Mouse (Mus musculus): ENCODE results near the gene Pkmyt1. TPM values are rescaled to one million over a fixed set of nuclear protein-coding genes. Genes with fewer than 3 reads are reported as not detected.

Gene Pkmyt1
- total and polyA plus RNA-seq, 3 experiments = 2.8 to 21.8 (median 2.9) TPM

GRCm38 (mm10) chr17:23721886-23722285 is 4.2 kb upstream of the Pkmyt1 start:
- peak; percentile 81 for DNase-seq

GRCm38 (mm10) chr17:23722376-23723125 is 3.6 kb upstream of the Pkmyt1 start, which contains the start of gene 1520401A03Rik:
TSS of gene 1520401A03Rik (minus strand) at chr17:23722783.
- peak; percentile 66 for DNase-seq

GRCm38 (mm10) chr17:23725477-23725876 is 659 bp upstream of the Pkmyt1 start:
- DNase-seq = no peak

- DNase-seq = peak; percentile 87
Observed at GRCm38 (mm10) chr17:23726758-23727142, 614 bp downstream of the Pkmyt1 start.

GRCm38 (mm10) chr17:23730441-23730840 is 4.3 kb downstream of the Pkmyt1 start:
- no peak for DNase-seq

- no peak for DNase-seq
Observed at GRCm38 (mm10) chr17:23734341-23734740, 8.2 kb downstream of the Pkmyt1 start.

- no peak for DNase-seq
Observed at GRCm38 (mm10) chr17:23737493-23738445, 11.6 kb downstream of the Pkmyt1 start.

- DNase-seq = no peak
Observed at GRCm38 (mm10) chr17:23738836-23739201, 12.7 kb downstream of the Pkmyt1 start.

GRCm38 (mm10) chr17:23739202-23740135 is 13.3 kb downstream of the Pkmyt1 start:
- peak; percentile 40 for DNase-seq

- DNase-seq = peak; percentile 95
Observed at GRCm38 (mm10) chr17:23740136-23740584, 14.0 kb downstream of the Pkmyt1 start.

- no peak for DNase-seq
Observed at GRCm38 (mm10) chr17:23740598-23741021, 14.5 kb downstream of the Pkmyt1 start, which contains the start of gene Paqr4. TSS of gene Paqr4 (minus strand) at chr17:23740867.

- DNase-seq = no peak
Observed at GRCm38 (mm10) chr17:23741359-23742209, 15.4 kb downstream of the Pkmyt1 start.

GRCm38 (mm10) chr17:23742210-23742793 is 16.2 kb downstream of the Pkmyt1 start:
- peak; percentile 40 for DNase-seq

- DNase-seq = no peak
Observed at GRCm38 (mm10) chr17:23742941-23743340, 16.8 kb downstream of the Pkmyt1 start.

- DNase-seq = no peak
Observed at GRCm38 (mm10) chr17:23744076-23744475, 17.9 kb downstream of the Pkmyt1 start.

- DNase-seq = no peak
Observed at GRCm38 (mm10) chr17:23744651-23745050, 18.5 kb downstream of the Pkmyt1 start.

- no peak for DNase-seq
Observed at GRCm38 (mm10) chr17:23745301-23746251, 19.4 kb downstream of the Pkmyt1 start, which contains the start of gene Kremen2. TSS of gene Kremen2 (minus strand) at chr17:23745833.

- no peak for DNase-seq
Observed at GRCm38 (mm10) chr17:23746311-23746710, 20.2 kb downstream of the Pkmyt1 start.

GRCm38 (mm10) chr17:23746767-23747166 is 20.6 kb downstream of the Pkmyt1 start:
- no peak for DNase-seq

Measured in adrenal gland, adult 2 months (tissue).